Mouse (Mus musculus): Measurements from ENCODE around the gene Il1b.
A peak's percentile ranks its signal among the peaks of the same experiment; 100 is the strongest.

Il1b gene

DNA sequence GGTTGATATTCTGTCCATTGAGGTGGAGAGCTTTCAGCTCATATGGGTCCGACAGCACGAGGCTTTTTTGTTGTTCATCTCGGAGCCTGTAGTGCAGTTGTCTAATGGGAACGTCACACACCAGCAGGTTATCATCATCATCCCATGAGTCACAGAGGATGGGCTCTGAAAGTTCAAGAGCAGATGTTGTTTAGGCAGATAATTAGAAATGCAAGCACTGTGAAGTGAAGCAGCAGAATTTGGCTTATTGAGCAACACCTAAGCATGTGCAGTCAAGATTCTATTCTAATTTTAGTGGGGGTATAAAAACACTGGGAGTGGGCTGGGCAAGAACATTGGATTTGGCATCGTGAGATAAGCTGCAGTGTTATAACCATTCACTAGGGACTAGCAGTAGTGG is 3.7 kb downstream of the Il1b start:
- no peak for DNase-seq

DNA sequence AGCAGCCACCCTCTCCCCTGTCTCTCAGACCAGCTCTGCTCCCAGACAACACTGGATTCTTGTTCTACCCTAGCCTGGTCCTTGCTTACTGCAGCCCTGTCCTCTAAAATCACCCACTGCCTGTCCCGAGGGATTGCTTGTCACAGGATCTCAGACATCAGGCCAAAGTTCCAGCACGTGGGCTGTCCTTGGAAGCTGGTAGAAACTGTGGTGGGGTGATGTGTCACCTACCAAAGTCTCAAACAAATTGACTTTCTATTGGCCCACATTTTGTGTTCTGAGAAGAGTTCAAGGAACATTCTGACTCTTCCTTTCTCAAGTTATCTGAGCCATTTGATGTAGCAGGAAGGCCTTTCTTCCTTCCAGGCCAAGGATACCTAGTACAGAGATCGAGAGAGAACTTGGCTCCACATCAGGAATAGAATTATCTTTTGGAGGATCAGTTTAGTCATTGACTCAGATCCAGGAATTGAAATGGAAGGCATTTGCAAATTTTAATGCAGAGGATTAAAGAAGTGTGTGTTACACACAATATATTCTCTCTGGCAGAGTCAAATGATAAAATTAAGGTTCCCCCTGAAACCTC is 9.9 kb downstream of the Il1b start:
- DNase-seq = no peak

DNA sequence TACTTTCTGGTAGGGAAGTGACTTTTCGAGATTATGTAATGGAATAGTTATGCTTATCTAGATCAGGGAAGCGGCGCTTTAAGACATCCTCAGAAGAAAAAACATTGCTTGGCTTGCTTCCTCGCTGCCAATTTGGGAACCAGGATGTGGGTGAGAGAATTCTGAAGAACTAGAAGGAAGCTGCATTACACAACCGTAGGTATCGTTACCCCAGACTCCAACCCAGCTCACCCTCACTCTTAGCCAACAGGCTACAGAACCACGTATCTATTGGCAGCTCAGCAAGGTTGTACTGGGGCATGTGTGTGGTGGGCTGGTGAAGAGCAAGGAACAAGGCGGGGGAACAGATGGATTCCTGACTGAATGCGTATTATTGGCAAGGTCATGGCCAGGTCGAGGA is 10.7 kb downstream of the Il1b start:
- peak; percentile 84 for DNase-seq

DNA sequence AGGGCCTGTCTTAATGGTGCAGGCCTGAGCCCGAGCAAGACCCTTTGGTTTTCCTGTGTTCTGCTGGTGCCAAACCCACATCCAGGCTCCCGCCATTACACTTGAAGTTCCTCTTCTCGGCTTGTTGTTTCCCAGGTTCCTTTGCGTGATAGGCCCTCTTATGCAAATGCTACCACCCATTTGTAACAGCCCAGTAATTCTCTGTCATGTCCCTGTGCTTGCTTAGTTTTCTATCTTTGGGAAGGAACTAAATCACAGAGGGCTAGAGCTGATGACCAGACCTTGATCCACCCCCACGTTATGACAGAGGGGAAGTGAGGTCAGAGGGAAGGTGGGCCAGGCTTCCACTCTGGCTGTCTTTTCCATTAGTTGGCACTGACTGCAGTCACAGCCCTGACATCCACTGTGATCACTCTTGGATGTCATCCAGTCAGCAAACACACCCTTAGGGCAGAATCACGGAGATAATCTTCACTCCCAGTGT is 32.8 kb downstream of the Il1b start:
- no peak for DNase-seq

DNA sequence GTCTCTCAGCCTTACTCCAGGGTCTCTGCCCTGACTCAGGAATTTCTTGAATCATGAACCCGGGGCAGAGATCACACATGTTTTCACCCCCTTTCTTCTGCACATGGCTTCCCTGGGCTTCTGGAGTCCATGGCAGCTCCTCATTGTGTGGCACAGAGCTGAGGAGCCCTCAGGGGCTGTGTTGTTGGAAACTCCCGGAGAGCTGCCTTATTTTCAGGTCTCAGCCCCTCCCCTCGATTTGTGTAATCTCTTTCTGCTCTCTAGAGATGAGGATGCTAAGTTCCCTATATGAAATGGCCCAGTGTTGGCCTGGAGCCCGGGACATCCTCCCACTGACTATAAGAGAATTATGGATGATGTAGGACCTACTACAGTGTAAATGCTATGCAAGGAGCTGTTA is 37.5 kb downstream of the Il1b start:
- no peak for DNase-seq

DNA sequence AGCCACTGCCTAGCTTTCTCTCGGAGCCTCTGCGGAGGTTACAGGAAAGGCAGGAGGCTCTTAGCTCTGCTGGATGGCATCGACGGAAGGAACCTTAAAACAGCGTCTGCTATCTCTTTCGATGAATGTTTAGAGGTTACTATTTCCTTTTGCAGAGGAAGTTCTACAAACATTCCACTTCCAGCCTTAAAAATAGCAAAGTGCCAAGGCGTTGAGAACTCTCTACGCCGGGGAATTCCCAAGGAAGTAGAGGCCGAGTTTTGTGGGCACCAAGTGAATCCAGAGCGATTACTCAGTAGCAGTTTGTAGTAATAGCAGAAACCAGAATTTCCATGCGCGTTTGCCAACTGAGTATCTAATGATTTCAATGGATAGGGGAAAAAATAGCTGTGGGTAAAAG is 40.4 kb downstream of the Il1b start:
- no peak for DNase-seq

DNA sequence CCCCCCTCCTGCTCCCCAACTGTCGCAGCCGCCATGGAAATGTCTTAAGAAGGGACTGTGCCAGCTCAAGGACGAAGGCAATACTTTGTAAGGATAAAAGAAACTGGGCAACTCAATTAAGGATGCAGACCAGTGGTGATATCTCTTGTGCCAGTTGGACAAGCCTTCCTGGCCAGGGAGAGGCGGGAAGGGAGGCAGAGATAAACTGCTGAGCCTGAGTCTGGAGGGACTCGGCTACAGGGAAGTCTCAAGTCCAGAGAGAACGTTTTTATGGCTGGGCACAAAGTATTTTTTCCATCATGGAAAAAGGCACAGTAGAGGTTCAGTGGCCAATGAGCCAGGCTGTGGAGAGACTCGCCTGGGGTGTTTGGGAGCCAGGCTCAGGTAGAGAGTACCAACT is 40.9 kb downstream of the Il1b start:
- DNase-seq = no peak

DNA sequence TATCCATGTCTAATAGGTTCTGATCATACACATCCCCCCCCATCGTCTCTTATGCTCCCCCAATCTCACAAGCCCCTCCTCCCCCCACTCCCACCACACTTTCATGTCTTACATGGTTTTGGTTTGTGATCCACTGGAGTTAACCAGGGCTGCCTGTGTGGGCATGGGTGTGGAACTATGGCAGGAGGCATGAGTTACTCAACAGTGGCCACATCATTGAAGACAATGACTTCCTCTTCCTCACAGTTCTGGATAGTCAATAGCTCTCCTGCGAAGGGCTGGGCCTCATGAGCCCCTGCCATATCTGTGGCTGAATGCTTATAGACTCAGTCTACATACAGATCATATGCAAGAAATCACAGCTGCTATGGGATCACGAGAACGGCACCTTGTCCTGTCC is 42.7 kb downstream of the Il1b start:
- DNase-seq = no peak

DNA sequence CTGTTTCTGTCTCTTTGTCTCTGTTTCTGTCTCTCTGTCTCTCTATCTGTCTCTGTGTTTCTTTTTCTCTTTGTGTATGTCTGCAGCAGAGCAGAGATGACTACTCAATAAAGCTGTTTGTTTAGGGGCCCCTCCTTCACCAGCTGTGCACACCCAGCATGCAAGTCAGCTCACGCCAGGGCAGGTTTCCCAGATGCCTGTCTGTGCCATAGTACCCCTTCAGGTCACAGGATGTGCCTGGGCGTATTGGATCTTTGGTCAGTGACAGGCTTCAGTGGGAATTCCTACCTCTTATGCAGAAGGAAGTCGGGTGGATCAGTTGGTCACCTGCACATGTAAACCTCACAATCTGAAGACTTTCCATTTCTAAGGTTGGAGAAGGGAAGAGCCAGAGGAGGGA is 46.7 kb downstream of the Il1b start:
- no peak for DNase-seq

DNA sequence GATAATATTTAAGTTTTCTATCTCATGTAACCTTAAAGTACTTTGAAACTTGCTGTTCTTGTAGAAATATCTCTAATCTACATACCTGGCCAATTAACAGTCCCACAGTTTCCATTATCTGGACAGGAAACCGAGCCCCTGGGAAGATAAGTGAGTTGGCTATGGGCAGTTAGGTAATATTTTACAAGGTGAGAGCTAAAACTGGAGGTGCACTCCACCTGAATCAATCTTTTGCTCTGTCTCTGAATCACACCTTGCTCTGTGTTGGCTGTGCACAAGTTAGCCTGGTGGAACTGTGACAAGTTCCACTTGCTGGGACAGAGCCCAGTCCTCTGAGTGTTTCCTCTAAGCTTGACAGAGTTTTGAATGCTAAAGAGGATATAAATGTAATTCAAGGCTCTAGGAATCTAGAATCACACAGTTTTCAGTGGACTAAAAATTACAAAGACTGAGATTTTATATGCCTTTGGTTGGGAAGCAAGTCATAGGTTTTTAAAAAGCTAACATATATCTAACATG is 48.8 kb downstream of the Il1b start:
- no peak for DNase-seq

DNA sequence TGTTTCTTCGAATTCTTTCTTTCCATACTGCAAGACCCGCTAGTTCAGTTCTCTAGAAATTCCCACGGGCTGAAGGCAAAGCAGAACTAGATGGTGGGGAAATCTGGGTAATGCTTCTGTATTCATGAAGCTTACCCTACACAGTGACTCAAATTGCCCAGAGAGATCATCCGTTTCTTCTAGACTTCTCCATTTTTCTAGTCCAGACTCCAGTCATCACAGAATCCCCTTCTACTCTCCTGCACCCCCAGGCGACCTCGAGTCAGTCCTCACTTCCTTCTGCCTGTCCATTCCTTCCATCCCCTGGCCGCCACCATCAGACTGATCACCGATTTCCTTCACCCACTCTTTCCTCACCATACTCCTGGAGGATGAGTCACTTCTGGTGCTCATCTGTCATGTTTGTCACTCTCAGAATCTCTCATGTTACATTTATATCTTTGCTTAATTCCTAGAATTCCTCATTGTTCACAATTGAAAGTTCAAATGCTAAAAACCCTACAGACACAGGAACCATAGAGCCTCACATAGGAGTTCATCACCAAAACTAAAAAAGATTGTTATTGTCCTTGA is 50.8 kb downstream of the Il1b start:
- peak; percentile 36 for DNase-seq

DNA sequence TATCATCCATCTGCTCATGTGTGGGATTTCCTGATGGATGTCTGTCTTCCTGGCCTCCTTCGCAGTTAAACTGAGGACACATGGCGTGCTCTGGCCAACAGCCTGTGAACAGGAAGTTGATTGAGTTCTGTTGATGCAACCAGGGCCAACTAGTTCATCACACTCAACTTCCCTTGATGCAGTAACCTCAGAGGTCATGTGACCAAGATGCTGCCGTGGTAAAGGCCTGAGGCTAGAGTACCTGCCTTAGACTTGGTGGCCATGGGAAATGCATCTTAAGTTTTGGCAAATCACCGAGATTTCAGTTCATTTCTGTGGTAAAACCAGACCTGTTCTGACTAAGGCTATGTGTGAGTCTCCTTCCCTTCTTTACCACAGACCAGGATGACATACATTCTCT is 55.1 kb downstream of the Il1b start:
- DNase-seq = no peak

DNA sequence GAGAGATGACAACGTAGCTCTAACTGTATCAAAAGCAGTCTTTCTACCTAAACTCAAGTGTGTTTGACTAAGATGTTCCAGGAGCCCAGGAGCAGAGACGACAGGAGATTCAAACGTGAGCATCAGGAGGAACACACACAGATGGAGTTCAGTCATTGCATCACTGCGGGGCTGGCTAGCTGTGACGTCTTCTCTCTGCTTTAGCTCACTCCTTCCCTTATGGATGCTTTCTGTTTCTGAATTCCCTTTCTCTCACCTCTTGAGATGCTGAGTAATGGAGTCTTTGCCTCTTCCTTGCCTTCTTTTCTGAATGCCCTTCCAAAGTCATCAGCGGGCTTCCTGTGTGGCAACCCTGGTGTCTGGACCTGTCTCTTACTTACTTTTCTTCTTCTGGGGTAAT is 56.1 kb downstream of the Il1b start:
- DNase-seq = no peak
